Mouse (Mus musculus) lung, embryonic 14.5 days (tissue): ENCODE measurements at regions not wholly inside any gene's neighbourhood (a gene's known extent, or its start where the extent isn't known, plus 50 kb on each side); places are given as distances from the start of the nearest gene placed in this dataset.
A peak's percentile ranks its signal among the peaks of the same experiment; 100 is the strongest.

Experiments used
- ATAC-seq: fragments of 200-750 bp; cut with Nextera tagmentation; 2 replicates; pipeline ENCODE4 v1.8.0; 2017; ENCODE audit warnings: mild to moderate bottlenecking, moderate TSS enrichment, moderate library complexity; ENCODE audit not compliant: insufficient read depth
- DNase-seq: peaks from one replicate; pipeline ENCODE4 v3.0.0-alpha.2; 2015
- H3K27ac ChIP-seq: fragments of 300-500 bp; sonication (generic); 2 replicates; pipeline ENCODE4 v1.5.1; 2014; ENCODE audit warnings: low read depth, mild to moderate bottlenecking, moderate library complexity
- H3K27me3 ChIP-seq: fragments of 300-500 bp; sonication (generic); 2 replicates; pipeline ENCODE4 v1.6.1; 2014; ENCODE audit warnings: low read length, control low read depth; ENCODE audit not compliant: insufficient read depth
- H3K36me3 ChIP-seq: fragments of 300-500 bp; sonication (generic); 2 replicates; pipeline ENCODE4 v1.6.1; 2014; ENCODE audit warnings: control low read depth; ENCODE audit not compliant: insufficient read depth
- H3K4me1 ChIP-seq: fragments of 300-500 bp; sonication (generic); 2 replicates; pipeline ENCODE4 v1.6.1; 2014; ENCODE audit warnings: antibody characterized with exemption, control low read depth; ENCODE audit not compliant: insufficient read depth
- H3K4me2 ChIP-seq: fragments of 300-500 bp; sonication (generic); 2 replicates; pipeline ENCODE4 v1.6.1; 2014; ENCODE audit warnings: mild to moderate bottlenecking
- H3K4me3 ChIP-seq: fragments of 300-500 bp; sonication (generic); 2 replicates; pipeline ENCODE4 v1.5.1; 2014; ENCODE audit warnings: low read depth, low read length
- H3K9ac ChIP-seq: fragments of 300-500 bp; sonication (generic); 2 replicates; pipeline ENCODE4 v1.6.1; 2014
- H3K9me3 ChIP-seq: fragments of 300-500 bp; sonication (generic); 2 replicates; pipeline ENCODE4 v1.6.1; 2016; ENCODE audit warnings: low read depth, low read length, control low read depth
- CTCF ChIP-seq: IDR thresholded peaks from 2 replicates; pipeline ENCODE4 v1.5.1; 2016; ENCODE audit warnings: antibody characterized with exemption, low read depth
- WGBS: fragments of 180-500 bp; shearing (Covaris S2); extraction: QIAGEN DNeasy Blood & Tissue Kit; methylation state at CpG from one replicate; pipeline ENCODE4 v1.1.7; 2014; 5-methylcytosine and 5-hydroxymethylcytosine counted together

- Histone ChIP-seq H3K4me1 (no peaks in the 10 kb centered on the region), H3K9me3 (no peaks in the 10 kb centered on the region), H3K4me2 (no peak overlapping the region), H3K9ac (no peak overlapping the region), H3K36me3 (no peaks in the 10 kb centered on the region), H3K27ac (no peak overlapping the region), H3K4me3 (no peak overlapping the region), H3K27me3 (no peaks in the 10 kb centered on the region)
- WGBS: 61% methylated on average over 3 of the region's 3 CpGs
- ATAC-seq: no peak
- TF ChIP-seq CTCF: no peak
- DNase-seq: no peak
Observed at GRCm38 (mm10) chr2:63347562-63347961, 163.5 kb upstream of the Kcnh7 start.

GRCm38 (mm10) chr2:63326750-63327149, 142.7 kb upstream of the Kcnh7 start:
- WGBS: 82% methylated on average over 4 of the region's 4 CpGs
- Histone ChIP-seq H3K4me2 (no peak overlapping the region), H3K9me3 (no peaks in the 10 kb centered on the region), H3K27me3 (no peaks in the 10 kb centered on the region), H3K9ac (no peak overlapping the region), H3K4me1 (no peaks in the 10 kb centered on the region), H3K36me3 (no peaks in the 10 kb centered on the region), H3K4me3 (no peak overlapping the region), H3K27ac (no peak overlapping the region)
- ATAC-seq (no peak), DNase-seq (no peak)
- no peak for TF ChIP-seq CTCF

GRCm38 (mm10) chr2:63280911-63281310, 96.8 kb upstream of the Kcnh7 start:
- DNase-seq (no peak), ATAC-seq (no peak)
- Histone ChIP-seq H3K27me3 (no peaks in the 10 kb centered on the region), H3K9me3 (no peaks in the 10 kb centered on the region), H3K4me2 (no peak overlapping the region), H3K36me3 (no peaks in the 10 kb centered on the region), H3K4me3 (no peak overlapping the region), H3K4me1 (no peaks in the 10 kb centered on the region), H3K27ac (no peak overlapping the region), H3K9ac (no peak overlapping the region)
- no peak for TF ChIP-seq CTCF

DNA sequence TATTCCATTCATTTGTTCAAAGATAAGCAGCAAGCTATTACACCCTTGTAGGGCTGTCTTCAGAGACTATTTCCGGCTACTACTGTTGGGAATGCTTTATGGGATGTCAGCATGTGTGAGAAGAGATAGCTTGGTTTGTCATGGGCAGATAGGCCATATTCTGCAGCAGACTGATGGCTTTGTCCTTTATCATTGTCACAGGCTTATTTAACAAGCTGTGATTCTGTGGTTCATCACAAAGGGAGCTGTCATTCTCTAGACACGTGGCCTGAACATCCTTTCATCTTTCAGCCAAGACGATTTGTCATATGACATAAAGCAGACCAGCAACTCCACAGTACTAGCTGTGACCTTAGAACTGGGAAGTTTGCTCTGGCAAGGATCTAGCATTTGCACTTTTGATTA, 89.7 kb upstream of the Kcnh7 start:
- ATAC-seq (peak; percentile 91; the same call in 1 of the 2 replicates), DNase-seq (peak; percentile 43)
- 20% methylated on average over 3 of the region's 3 CpGs for WGBS
- Histone ChIP-seq H3K4me3 (no peak overlapping the region), H3K4me1 (no peaks in the 10 kb centered on the region), H3K9ac (no peak overlapping the region), H3K4me2 (no peak overlapping the region), H3K27me3 (no peaks in the 10 kb centered on the region), H3K36me3 (no peaks in the 10 kb centered on the region), H3K27ac (no peak overlapping the region), H3K9me3 (no peaks in the 10 kb centered on the region)
- no peak for TF ChIP-seq CTCF

DNA sequence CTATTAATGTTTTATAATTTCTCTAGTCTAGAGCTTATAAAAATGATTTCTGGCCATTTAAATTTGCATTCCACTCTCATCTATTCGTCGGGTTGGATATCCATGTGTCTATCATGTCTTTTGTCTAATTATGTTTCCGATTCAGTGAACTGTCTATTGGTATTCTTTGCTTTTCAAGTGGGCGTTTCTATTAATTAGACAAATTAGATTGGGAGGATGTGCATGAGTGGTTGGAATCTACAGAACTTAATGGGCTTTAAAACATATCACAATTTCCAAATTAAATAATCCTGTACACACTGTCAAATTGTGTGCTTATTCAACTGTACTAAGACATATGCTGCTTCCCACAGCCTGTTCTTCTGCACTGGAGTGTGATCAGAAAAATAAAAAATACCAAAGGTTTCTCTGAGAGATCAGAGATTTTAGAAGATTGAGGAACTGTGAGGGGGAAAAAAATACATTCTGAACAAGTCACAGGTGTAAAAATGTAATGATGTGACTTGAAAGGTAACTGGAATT, 62.1 kb upstream of the Kcnh7 start:
- no peak for ATAC-seq
- H3K9me3 ChIP-seq: no peaks in the 10 kb centered on the region
- H3K4me2 ChIP-seq: no peak overlapping the region
- H3K27me3 ChIP-seq: no peaks in the 10 kb centered on the region
- TF ChIP-seq CTCF: no peak
- H3K9ac ChIP-seq: no peak overlapping the region
- no peaks in the 10 kb centered on the region for H3K4me1 ChIP-seq
- no peak for DNase-seq
- H3K27ac ChIP-seq: no peak overlapping the region
- 81% methylated on average over 4 of the region's 4 CpGs for WGBS
- no peak overlapping the region for H3K4me3 ChIP-seq
- H3K36me3 ChIP-seq: no peaks in the 10 kb centered on the region

DNA sequence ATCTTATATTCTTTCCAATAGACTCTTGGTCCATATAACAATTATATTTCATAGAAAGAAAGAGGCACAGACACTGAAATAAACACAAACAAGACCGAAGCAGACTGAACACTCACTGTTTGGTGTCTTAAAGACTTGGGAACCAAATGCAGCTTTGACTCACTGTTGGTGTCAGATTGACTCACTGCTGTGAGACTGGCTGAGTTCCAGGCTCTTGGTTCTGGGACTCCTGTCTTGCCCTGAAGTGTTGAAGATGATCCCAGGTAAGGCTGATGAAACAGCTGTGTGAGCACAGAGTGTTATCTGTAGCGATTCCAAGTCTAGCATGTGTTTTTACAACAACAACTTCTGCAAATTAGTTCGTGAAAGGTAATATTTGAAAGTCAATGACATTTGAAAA, 55.2 kb upstream of the Kcnh7 start:
- no peak overlapping the region for H3K4me2 ChIP-seq
- no peak overlapping the region for H3K27ac ChIP-seq
- ATAC-seq (no peak), DNase-seq (no peak)
- H3K4me1 ChIP-seq: no peaks in the 10 kb centered on the region
- H3K4me3 ChIP-seq: no peak overlapping the region
- no peaks in the 10 kb centered on the region for H3K9me3 ChIP-seq
- no peaks in the 10 kb centered on the region for H3K27me3 ChIP-seq
- TF ChIP-seq CTCF: no peak
- no peak overlapping the region for H3K9ac ChIP-seq
- H3K36me3 ChIP-seq: no peaks in the 10 kb centered on the region
- WGBS: 72% methylated on average over 3 of the region's 3 CpGs
